Mouse (Mus musculus) bone marrow, adult 2 months (tissue): Measurements from ENCODE around the gene Piezo1. TPM values are rescaled to one million over a fixed set of nuclear protein-coding genes. Genes with fewer than 3 reads are reported as not detected.
A peak's percentile ranks its signal among the peaks of the same experiment; 100 is the strongest.

ENCODE experiments used
- H3K27ac ChIP-seq: fragments of 200-500 bp; 2 replicates; pipeline ENCODE4 v1.5.1; 2012; ENCODE audit warnings: low read depth, mild to moderate bottlenecking, control low read depth, inconsistent platforms, low read length; ENCODE audit not compliant: control insufficient read depth, poor library complexity, insufficient read depth
- H3K4me1 ChIP-seq: fragments of 200-500 bp; 2 replicates; pipeline ENCODE4 v1.6.1; 2011; ENCODE audit warnings: low read length; ENCODE audit not compliant: control insufficient read depth, insufficient read depth
- H3K4me3 ChIP-seq: fragments of 200-500 bp; replicated peaks from 2 replicates; pipeline ENCODE3; 2011; ENCODE audit warnings: mild to moderate bottlenecking, low read depth, low read length, control low read depth; ENCODE audit not compliant: control insufficient read depth
- CTCF ChIP-seq: fragments of 200-500 bp; IDR thresholded peaks from 2 replicates; pipeline ENCODE4 v1.5.1; 2011; ENCODE audit warnings: low read length, control low read depth; ENCODE audit not compliant: control insufficient read depth, insufficient read depth
- POLR2A ChIP-seq: fragments of 200-500 bp; IDR thresholded peaks from 2 replicates; pipeline ENCODE4 v1.6.1; 2011; ENCODE audit warnings: low read depth, mild to moderate bottlenecking, control low read depth, low read length, borderline replicate concordance; ENCODE audit not compliant: control insufficient read depth
- WGBS: fragments of 180-500 bp; shearing (Covaris S2); methylation state at CpG from one replicate; pipeline ENCODE4 v1.1.7; 2018; 5-methylcytosine and 5-hydroxymethylcytosine counted together
- polyA plus RNA-seq: library from polyadenylated mRNA; stranded (reverse); fragments of >200 nt; gene quantifications from 2 replicates; pipeline ENCODE4 v1.2.4, GENCODE M21; 2011; ENCODE audit warnings: low replicate concordance; ENCODE audit not compliant: missing spikeins, insufficient read depth, insufficient read length

Gene Piezo1
- polyA plus RNA-seq, 1 experiment, result 49.3 TPM

DNA sequence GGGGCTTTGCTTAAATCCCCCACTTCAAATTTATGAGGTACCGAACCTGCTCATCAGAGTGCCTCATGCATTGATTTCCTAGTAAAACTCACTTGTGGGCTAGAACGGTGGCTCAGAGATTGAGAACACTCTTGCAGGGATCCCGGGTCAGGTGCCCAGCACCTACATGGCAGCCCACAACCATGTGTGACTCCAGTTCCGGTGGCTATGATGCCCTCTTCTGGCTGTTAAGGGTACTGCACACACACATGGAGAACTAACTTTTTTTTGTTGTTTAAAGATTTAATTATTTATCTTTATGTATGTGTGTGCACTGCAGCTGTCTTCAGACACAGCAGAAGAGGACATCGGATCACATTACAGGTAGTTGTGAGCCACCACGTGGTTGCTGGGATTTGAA lies 115.8 kb downstream of the Piezo1 start:
- Histone ChIP-seq H3K4me3 (no peak overlapping the region), H3K27ac (no peak overlapping the region), H3K4me1 (peaks cover 11% of the 10 kb centered on the region; the same call in 1 of the 2 replicates)
- no peak for TF ChIP-seq POLR2A
- peak; percentile 31; the same call in 1 of the 2 replicates for TF ChIP-seq CTCF
- WGBS, result 86% methylated on average over 6 of the region's 6 CpGs

DNA sequence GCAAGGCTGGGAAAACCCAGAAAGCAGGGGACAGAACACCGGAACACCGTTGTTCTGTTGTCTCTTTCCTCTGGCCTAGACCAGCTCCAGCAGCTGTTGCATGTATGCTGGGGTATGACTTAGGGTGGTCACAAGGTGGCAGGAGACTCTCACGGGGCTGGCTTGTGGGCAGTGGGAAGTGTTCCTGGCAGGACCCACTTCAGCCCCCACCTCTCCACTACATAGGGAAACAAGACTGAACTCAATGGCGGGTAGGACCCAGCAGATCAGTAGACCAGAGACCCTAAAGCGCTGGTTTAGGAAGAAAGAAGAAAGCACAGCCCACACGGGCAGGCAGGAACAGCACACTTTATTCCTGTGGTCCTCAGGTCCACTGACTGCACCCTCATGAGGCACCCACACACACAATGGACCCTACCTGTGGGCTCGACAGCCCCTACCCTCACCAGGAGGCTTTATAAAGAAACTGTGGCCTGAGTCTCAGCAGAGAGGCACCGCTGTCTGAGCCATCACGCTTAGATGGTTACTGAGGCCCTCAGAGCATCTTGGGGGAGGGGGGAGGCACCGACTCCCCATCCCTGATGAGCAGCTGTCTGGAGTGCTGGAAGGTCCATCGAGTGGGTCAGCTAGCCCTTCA lies 117.7 kb downstream of the Piezo1 start:
- WGBS, result 47% methylated on average over 11 of the region's 11 CpGs
- Histone ChIP-seq H3K4me1 (peaks cover 10% of the 10 kb centered on the region; the same call in 1 of the 2 replicates), H3K4me3 (peak overlapping the region; percentile 90), H3K27ac (peak overlapping the region; percentile 98)
- TF ChIP-seq CTCF (peak; percentile 57), POLR2A (no peak)

DNA sequence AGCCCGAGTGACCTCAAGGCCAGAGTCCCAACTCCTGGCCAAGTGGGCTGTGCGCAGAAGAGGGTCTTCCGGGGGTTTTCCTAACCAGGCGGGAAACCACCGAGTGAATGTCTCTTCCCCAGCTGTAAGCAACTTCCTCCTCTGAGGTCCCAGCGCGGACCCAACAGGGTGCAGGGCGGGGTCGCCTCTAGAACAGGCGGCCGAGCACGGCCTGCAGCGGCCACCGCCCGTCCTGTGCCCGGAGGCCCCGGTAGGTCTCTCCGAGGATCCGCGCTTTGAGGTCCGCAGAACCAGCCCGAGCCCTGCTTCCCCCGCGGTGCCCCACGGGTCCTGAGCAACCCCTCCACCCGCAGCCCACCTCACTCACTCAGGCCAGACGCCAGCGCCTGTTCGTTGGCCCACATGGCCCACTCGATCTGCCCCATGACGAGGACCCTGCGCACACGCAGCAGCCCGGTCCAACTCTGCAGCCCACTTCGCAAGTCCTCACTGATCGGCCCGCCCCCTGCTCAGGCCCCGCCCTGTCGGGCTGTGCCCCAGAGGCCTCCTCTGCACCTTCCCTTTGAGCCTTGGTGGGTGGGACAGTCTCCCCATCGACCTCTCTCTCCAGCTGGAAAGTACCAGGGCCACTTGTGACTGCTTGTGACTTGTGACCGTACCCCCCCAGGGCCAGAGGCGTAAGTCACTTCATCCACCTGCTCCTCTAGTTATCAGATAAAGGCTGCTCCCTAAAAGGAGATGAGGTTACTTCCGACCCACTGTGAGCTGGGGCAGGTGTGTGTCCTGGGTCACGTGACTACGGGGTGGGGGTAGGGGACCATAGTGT lies 118.5 kb downstream of the Piezo1 start, which contains the start of gene Cyba:
TSS of gene Cyba (minus strand) at position 488 of the 826 bp plus-strand sequence.
- WGBS, result 1% methylated on average over 45 of the region's 45 CpGs
- Histone ChIP-seq H3K4me3 (peak within 1 kb of the TSS; percentile 90), H3K27ac (peak within 1 kb of the TSS; percentile 98), H3K4me1 (peaks cover 11% of the 10 kb centered on the region; the same call in 1 of the 2 replicates)
- TF ChIP-seq POLR2A, result peak; percentile 90
- TF ChIP-seq CTCF, result no peak; the same call in 1 of the 2 replicates

Other genes with a start within 250 kb of the Piezo1 start
- not detected in 2 replicates for gene Trhr2, start 190.6 kb downstream of the Piezo1 start, polyA plus RNA-seq
- 38.3 and 50.7 TPM in 2 replicates for gene Zc3h18, start 174.7 kb downstream of the Piezo1 start, polyA plus RNA-seq
- gene Il17c, start 129.3 kb downstream of the Piezo1 start, polyA plus RNA-seq, result not detected in 2 replicates
- gene Cyba, start 118.4 kb downstream of the Piezo1 start, polyA plus RNA-seq, result 168 and 494 TPM in 2 replicates
- 2.4 and 6.3 TPM in 2 replicates for gene Mvd, start 107.9 kb downstream of the Piezo1 start, polyA plus RNA-seq
- 2.2 TPM in 1 of 2 replicates, not detected in the other for gene Snai3, start 90.6 kb downstream of the Piezo1 start, polyA plus RNA-seq
- 17.4 and 32.7 TPM in 2 replicates for gene Rnf166, start 75.3 kb downstream of the Piezo1 start, polyA plus RNA-seq
- 62.9 and 122 TPM in 2 replicates for gene Ctu2, start 75.2 kb downstream of the Piezo1 start, polyA plus RNA-seq
- 62.8 and 68.5 TPM in 2 replicates for gene Cdt1, start 16.7 kb upstream of the Piezo1 start, polyA plus RNA-seq
- gene Aprt, start 25.6 kb upstream of the Piezo1 start, polyA plus RNA-seq, result 41.8 and 95.4 TPM in 2 replicates
- 18.7 and 40.6 TPM in 2 replicates for gene Galns, start 60.1 kb upstream of the Piezo1 start, polyA plus RNA-seq
- gene Trappc2l, start 60.3 kb upstream of the Piezo1 start, polyA plus RNA-seq, result 14.0 and 36.5 TPM in 2 replicates
- not detected in 2 replicates for gene Pabpn1l, start 71.4 kb upstream of the Piezo1 start, polyA plus RNA-seq
- gene Cbfa2t3, start 147.8 kb upstream of the Piezo1 start, polyA plus RNA-seq, result 16.3 and 58.8 TPM in 2 replicates
- 5.0 TPM in 2 replicates for gene Acsf3, start 224.2 kb upstream of the Piezo1 start, polyA plus RNA-seq